ENCODE assay signal across 8 mouse cellular contexts in the genomic region with DNA sequence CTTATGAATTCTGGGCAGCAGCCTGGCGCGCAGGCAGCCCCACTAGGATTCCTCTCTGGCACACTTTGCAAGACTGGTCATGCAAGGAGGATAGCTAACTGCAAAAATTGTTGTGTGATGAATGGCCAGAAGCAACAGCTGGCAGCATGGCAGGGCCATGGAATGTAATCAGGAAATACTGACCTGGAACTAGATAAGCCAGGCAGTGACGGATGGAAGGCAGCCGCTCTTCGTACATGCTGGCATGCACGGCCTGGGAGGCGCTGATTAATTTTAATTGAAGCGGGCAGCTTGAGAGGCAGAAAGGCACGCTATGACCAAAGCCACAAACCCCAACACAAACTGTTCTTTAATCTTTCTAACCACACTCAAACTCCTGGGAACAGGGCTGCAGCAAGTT. TPM values are rescaled to one million over a fixed set of nuclear protein-coding genes. Genes with fewer than 3 reads are reported as not detected.
DNase-seq lines count a peak whose midpoint lies in the region; ATAC-seq and TF ChIP-seq lines count a peak whose summit lies in the region.

No protein-coding gene starts in this region.

- peaks cover 15% of the 10 kb centered on the region for H3K4me1 ChIP-seq in lung, embryonic 16.5 days (replicated peaks; ENCODE audit: control insufficient read depth, insufficient read depth, low read length)
- no peaks in the 10 kb centered on the region for H3K4me1 ChIP-seq in thymus, adult 2 months (replicated peaks; ENCODE audit: control insufficient read depth, insufficient read depth, low read length)

- H3K27ac ChIP-seq in lung, embryonic 16.5 days (ENCODE audit: low read length): peak overlapping the region; percentile 25; the same call in 1 of the 2 replicates
- no peak overlapping the region for H3K27ac ChIP-seq in thymus, adult 2 months (ENCODE audit: control insufficient read depth, insufficient read depth, low read length)

- TF ChIP-seq POLR2A in thymus, adult 2 months (IDR thresholded peaks at IDR 0.05; ENCODE audit: control insufficient read depth, extremely low read depth, insufficient read depth, low read length, poor library complexity): no peak

- no peak overlapping the region for H3K9ac ChIP-seq in lung, embryonic 16.5 days (ENCODE audit: low read length)

- TF ChIP-seq CTCF in thymus, adult 2 months (IDR thresholded peaks at IDR 0.05; ENCODE audit: borderline replicate concordance, control insufficient read depth, extremely low read depth, insufficient read depth, low read length, poor library complexity): no peak

- WGBS in lung, embryonic 16.5 days: 13% methylated on average over 9 of the region's 9 CpGs
- 32% methylated on average over 9 of the region's 9 CpGs for WGBS in thymus, adult 2 months

- H3K9me3 ChIP-seq in lung, embryonic 16.5 days (ENCODE audit: control insufficient read depth, low read length): no peaks in the 10 kb centered on the region

- no peaks in the 10 kb centered on the region for H3K27me3 ChIP-seq in lung, embryonic 16.5 days (ENCODE audit: control insufficient read depth, insufficient read depth, low read depth, low read length)
- H3K27me3 ChIP-seq in thymus, adult 2 months (ENCODE audit: control insufficient read depth, insufficient read depth, low read length): no peaks in the 10 kb centered on the region

- peak overlapping the region; percentile 23; the same call in 1 of the 2 replicates for H3K4me2 ChIP-seq in lung, embryonic 16.5 days (ENCODE audit: low read depth, low read length)

- H3K36me3 ChIP-seq in lung, embryonic 16.5 days (ENCODE audit: control insufficient read depth, insufficient read depth, low read length): no peaks in the 10 kb centered on the region
- H3K36me3 ChIP-seq in thymus, adult 2 months (ENCODE audit: control insufficient read depth, insufficient read depth, low read length): no peaks in the 10 kb centered on the region

- peak; percentile 19 for DNase-seq in ovary, adult 18-20 months (ENCODE audit: low spot score)
- no peak for DNase-seq in ovary, postnatal 14 days (ENCODE audit: low spot score)
- DNase-seq in heart, adult 18-20 months: peak; percentile 58 to 78
- DNase-seq in kidney, adult 8-10 months: peak; percentile 5 to 21
- DNase-seq in thymus, adult 2 months: no peak
- DNase-seq in cerebellum, adult 11 months: no peak
- no peak for DNase-seq in frontal cortex, postnatal 36 days (ENCODE audit: low spot score in 2 of 2)

- peak; percentile 84 for ATAC-seq in lung, embryonic 16.5 days (ENCODE audit: low read depth)

- H3K4me3 ChIP-seq in lung, embryonic 16.5 days (ENCODE audit: low read length): no peak overlapping the region
- no peak overlapping the region for H3K4me3 ChIP-seq in thymus, adult 2 months (ENCODE audit: control insufficient read depth, insufficient read depth, low read length)

RNA-seq across cellular contexts. Expression of a gene that starts 13.8 kb away (rescaled TPM):
- total RNA-seq in heart, adult 18-20 months (2021): 100 to 1,000 TPM; 188 to 203 TPM
- 51.9 and 56.8 TPM in 2 replicates for polyA plus RNA-seq in lung, embryonic 16.5 days (2015; fragmentation: Nextera tagmentation; extraction: Ambion mirVana)
- 6.7 and 9.3 TPM in 2 replicates for polyA plus RNA-seq in thymus, adult 2 months (2012; rRNA removed)

Comparison
In these comparisons a context has a peak if more than half of its experiments do, and no peak if none do; other contexts are left out.
1. DNase-seq: peak in ovary, adult 18-20 months (single experiment), heart, adult 18-20 months (2 of 2) and kidney, adult 8-10 months (2 of 2); none in ovary, postnatal 14 days (single experiment), thymus, adult 2 months (single experiment), cerebellum, adult 11 months (single experiment) and frontal cortex, postnatal 36 days (0 of 2).